Mouse (Mus musculus) embryonic fibroblast, embryonic 13.5 days (primary cell): ENCODE measurements at regions not wholly inside any gene's neighbourhood (a gene's known extent, or its start where the extent isn't known, plus 50 kb on each side); places are given as distances from the start of the nearest gene placed in this dataset.
A peak's percentile ranks its signal among the peaks of the same experiment; 100 is the strongest.

Experiments
- H3K27ac ChIP-seq: 2 replicates; pipeline ENCODE4 v1.5.1; 2012; ENCODE audit warnings: low read length, control low read depth, inconsistent platforms; ENCODE audit not compliant: insufficient read depth
- H3K4me1 ChIP-seq: 2 replicates; pipeline ENCODE4 v1.6.1; 2011; ENCODE audit warnings: low read length; ENCODE audit not compliant: control insufficient read depth, insufficient read depth
- H3K4me3 ChIP-seq: 2 replicates; pipeline ENCODE4 v1.5.1; 2011; ENCODE audit warnings: mild to moderate bottlenecking, control low read depth, low read length; ENCODE audit not compliant: insufficient read depth
- CTCF ChIP-seq: IDR thresholded peaks from 2 replicates; pipeline ENCODE4 v1.5.1; 2011; ENCODE audit warnings: mild to moderate bottlenecking, control low read depth, low read length, moderate library complexity, borderline replicate concordance; ENCODE audit not compliant: insufficient read depth
- POLR2A ChIP-seq: IDR thresholded peaks from 2 replicates; pipeline ENCODE4 v1.6.1; 2011; ENCODE audit warnings: low read depth, mild to moderate bottlenecking, control low read depth, low read length, moderate library complexity

- no peak for TF ChIP-seq POLR2A
- no peak for TF ChIP-seq CTCF
- H3K4me1 ChIP-seq: no peaks in the 10 kb centered on the region
- H3K27ac ChIP-seq: no peak overlapping the region
- H3K4me3 ChIP-seq: no peak overlapping the region
Measured at GRCm38 (mm10) chr6:66280701-66281100, 254.5 kb upstream of the Mad2l1 start.

GRCm38 (mm10) chr6:66282566-66283115 is 252.5 kb upstream of the Mad2l1 start:
- H3K27ac ChIP-seq: no peak overlapping the region
- TF ChIP-seq POLR2A: no peak
- TF ChIP-seq CTCF: no peak

GRCm38 (mm10) chr6:66283521-66283920 is 251.7 kb upstream of the Mad2l1 start:
- TF ChIP-seq CTCF (no peak), POLR2A (no peak)
- H3K4me3 ChIP-seq: no peak overlapping the region
- H3K4me1 ChIP-seq: no peaks in the 10 kb centered on the region
- no peak overlapping the region for H3K27ac ChIP-seq

More at GRCm38 (mm10) chr6:66282566-66283115, 252.5 kb upstream of the Mad2l1 start:
- Histone ChIP-seq H3K4me3 (no peak overlapping the region), H3K4me1 (no peaks in the 10 kb centered on the region)

- Histone ChIP-seq H3K4me1 (no peaks in the 10 kb centered on the region), H3K4me3 (no peak overlapping the region), H3K27ac (no peak overlapping the region)
- no peak for TF ChIP-seq CTCF
- no peak for TF ChIP-seq POLR2A
Measured at GRCm38 (mm10) chr6:66287607-66288006, 247.6 kb upstream of the Mad2l1 start.

- no peak overlapping the region for H3K4me3 ChIP-seq
- peaks cover 3% of the 10 kb centered on the region; the same call in 1 of the 2 replicates for H3K4me1 ChIP-seq
- TF ChIP-seq POLR2A (no peak), CTCF (no peak)
- no peak overlapping the region for H3K27ac ChIP-seq
Measured at GRCm38 (mm10) chr6:66289196-66289595, 246.0 kb upstream of the Mad2l1 start.

- TF ChIP-seq CTCF (no peak), POLR2A (no peak)
Measured at GRCm38 (mm10) chr6:66291576-66291975, 243.6 kb upstream of the Mad2l1 start.

GRCm38 (mm10) chr6:66298056-66298455 is 237.1 kb upstream of the Mad2l1 start:
- no peak for TF ChIP-seq POLR2A
- TF ChIP-seq CTCF: no peak
- no peak overlapping the region for H3K27ac ChIP-seq
- no peak overlapping the region for H3K4me3 ChIP-seq
- peaks cover 3% of the 10 kb centered on the region; the same call in 1 of the 2 replicates for H3K4me1 ChIP-seq

More at GRCm38 (mm10) chr6:66291576-66291975, 243.6 kb upstream of the Mad2l1 start:
- Histone ChIP-seq H3K27ac (no peak overlapping the region), H3K4me1 (peaks cover 3% of the 10 kb centered on the region; the same call in 1 of the 2 replicates), H3K4me3 (no peak overlapping the region)

GRCm38 (mm10) chr6:66300189-66300588 is 235.0 kb upstream of the Mad2l1 start:
- TF ChIP-seq CTCF (no peak), POLR2A (no peak)
- Histone ChIP-seq H3K4me1 (no peaks in the 10 kb centered on the region), H3K4me3 (no peak overlapping the region), H3K27ac (no peak overlapping the region)

GRCm38 (mm10) chr6:66344848-66345247 is 190.3 kb upstream of the Mad2l1 start:
- no peak overlapping the region for H3K27ac ChIP-seq

GRCm38 (mm10) chr6:66347356-66347755 is 187.8 kb upstream of the Mad2l1 start:
- H3K4me3 ChIP-seq: no peak overlapping the region
- no peaks in the 10 kb centered on the region for H3K4me1 ChIP-seq
- TF ChIP-seq POLR2A (no peak), CTCF (no peak)
- no peak overlapping the region for H3K27ac ChIP-seq

More at GRCm38 (mm10) chr6:66344848-66345247, 190.3 kb upstream of the Mad2l1 start:
- H3K4me3 ChIP-seq: no peak overlapping the region
- TF ChIP-seq CTCF: no peak
- no peak for TF ChIP-seq POLR2A
- no peaks in the 10 kb centered on the region for H3K4me1 ChIP-seq

GRCm38 (mm10) chr6:66361130-66361529 is 174.1 kb upstream of the Mad2l1 start:
- Histone ChIP-seq H3K4me1 (peaks cover 6% of the 10 kb centered on the region), H3K4me3 (no peak overlapping the region), H3K27ac (peak overlapping the region; percentile 50; the same call in 1 of the 2 replicates)
- TF ChIP-seq CTCF (no peak), POLR2A (no peak)
